Mouse (Mus musculus) adrenal gland, adult (tissue): ENCODE results near the gene Herc2.
"Not testable (repeated sequence)": the region's sequence is repeated elsewhere in the genome, so short reads cannot be mapped to it uniquely, and the experiment has no call there.

Source experiments
- DNase-seq, 2 experiments: peaks; one replicate each; pipeline ENCODE4 v3.0.0; 2022 to 2023; ENCODE audit warnings: low spot score in 1 of 2; ENCODE audit not compliant: inconsistent age in 2 of 2

The Herc2 gene

GRCm38 (mm10) chr7:56049831-56050321 is at the start of gene Herc2:
TSS of gene Herc2 (plus strand) at chr7:56050196.
- peak; percentile 99 to 100 for DNase-seq

GRCm38 (mm10) chr7:56010318-56011017 is 39.5 kb upstream of the Herc2 start:
- DNase-seq, result peak in 1 of 2 experiments; percentile 45

DNA sequence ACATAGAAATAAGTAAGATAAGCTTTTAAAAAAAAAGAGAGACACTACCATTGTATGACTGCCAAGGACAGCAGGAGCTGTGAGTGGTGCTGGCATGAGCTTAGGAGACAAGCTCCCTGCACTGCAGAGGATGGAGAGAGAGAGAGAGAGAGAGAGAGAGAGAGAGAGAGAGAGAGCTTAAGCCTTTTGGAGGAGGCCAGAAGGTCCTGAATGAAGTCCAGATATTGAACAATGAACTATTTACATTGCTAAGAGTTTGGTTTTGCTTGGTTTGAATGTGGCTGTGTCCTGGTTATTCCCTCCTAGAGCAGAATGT is 39.0 kb upstream of the Herc2 start:
- no peak for DNase-seq

GRCm38 (mm10) chr7:56013261-56014001 is 36.6 kb upstream of the Herc2 start:
- DNase-seq, result no peak

- DNase-seq, result not testable (repeated sequence)
These were observed 35.8 kb upstream of the Herc2 start for GRCm38 (mm10) chr7:56014002-56014702.

GRCm38 (mm10) chr7:56015172-56015571 is 34.8 kb upstream of the Herc2 start:
- no peak for DNase-seq

DNA sequence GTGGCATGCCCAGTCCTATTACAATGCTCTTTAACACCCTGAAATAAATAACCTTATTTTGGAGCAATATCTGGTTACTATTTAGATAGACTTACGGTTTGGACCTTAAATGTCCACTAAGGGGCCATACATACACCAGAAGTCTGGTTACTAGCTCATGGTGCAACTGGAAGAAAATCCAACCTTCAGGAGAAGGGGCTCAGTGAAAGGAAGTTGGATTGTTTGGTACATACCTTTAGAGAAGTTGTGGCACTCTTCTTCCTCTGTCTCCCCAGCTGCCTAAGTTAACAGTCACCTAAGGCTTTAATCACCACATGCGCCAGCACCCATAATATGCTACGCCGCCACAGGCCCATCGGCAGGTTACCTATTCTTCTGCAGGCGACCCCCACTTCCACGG is 34.2 kb upstream of the Herc2 start:
- no peak for DNase-seq

- DNase-seq, result no peak
These were observed 32.2 kb upstream of the Herc2 start for GRCm38 (mm10) chr7:56017761-56018160.

GRCm38 (mm10) chr7:56018446-56018971 is 31.5 kb upstream of the Herc2 start:
- DNase-seq, result no peak

DNA sequence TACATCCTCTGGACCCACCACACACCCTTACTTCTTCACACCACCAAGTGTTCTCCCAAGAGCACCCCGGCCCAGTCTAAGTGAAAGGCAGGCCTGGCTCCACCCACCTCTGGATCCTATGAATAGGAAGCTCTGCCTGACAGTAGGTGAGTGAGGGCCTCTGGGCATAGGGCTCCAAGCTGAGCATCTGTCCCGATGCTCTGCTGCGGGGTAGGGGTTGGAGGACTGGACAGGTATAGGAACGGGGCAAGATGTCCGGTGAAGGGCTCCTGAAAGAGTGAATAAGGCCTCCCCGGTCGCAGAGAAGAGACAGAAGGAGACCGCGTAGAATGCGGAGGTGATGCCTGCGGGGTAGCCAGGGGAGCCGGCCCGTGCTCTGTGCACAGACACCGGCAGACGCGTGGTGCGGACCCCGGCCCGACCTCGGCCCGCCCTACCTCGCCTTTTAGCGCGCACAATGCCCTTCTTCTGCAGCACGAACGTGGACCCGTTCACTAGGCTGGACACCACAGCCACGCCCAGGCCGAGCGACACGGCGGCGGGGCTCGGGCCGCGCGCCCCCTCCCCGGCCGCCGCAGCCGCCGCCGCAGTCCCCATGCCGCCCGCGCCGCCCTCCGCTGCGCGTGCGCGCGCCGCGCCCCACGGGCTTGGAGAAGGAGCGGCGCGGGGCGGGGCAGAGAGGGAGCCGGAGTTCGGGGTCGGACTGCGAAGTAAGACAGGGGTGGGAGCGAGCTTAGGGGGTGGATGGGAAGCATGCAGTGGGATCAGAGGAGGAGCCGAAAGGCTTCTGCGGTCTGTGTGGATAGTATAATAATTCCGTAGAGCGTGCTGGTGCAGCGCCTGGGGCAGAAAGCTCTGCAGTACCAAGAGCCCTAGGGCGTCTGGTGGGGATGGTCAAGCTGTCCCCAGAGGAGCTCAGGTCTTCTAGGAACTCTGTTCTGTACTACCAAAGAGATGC is 30.7 kb upstream of the Herc2 start:
- peak; percentile 75 to 89 for DNase-seq

DNA sequence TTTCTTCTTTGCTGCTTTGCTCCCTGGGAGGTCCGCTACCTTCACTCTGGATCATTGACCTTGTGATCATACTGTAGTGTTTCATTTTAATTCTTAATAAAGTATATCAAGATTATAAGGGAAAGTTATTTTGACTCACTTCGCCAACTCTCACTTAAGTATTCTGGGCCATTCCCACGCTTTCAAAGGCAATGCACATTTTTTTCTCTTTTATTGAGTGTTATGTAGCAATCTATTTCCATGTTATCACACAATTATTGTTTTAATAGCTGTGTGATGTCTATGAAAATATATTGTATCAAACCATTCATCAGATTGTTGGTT is 30.1 kb upstream of the Herc2 start, which contains the start of gene Nipa1:
TSS of gene Nipa1 (minus strand) at position 25 of the 324 bp plus-strand sequence.
- DNase-seq, result no peak

GRCm38 (mm10) chr7:56023586-56023985 is 26.4 kb upstream of the Herc2 start:
- no peak for DNase-seq

GRCm38 (mm10) chr7:56042353-56042752 is 7.6 kb upstream of the Herc2 start:
- peak; percentile 68 to 91 for DNase-seq

DNA sequence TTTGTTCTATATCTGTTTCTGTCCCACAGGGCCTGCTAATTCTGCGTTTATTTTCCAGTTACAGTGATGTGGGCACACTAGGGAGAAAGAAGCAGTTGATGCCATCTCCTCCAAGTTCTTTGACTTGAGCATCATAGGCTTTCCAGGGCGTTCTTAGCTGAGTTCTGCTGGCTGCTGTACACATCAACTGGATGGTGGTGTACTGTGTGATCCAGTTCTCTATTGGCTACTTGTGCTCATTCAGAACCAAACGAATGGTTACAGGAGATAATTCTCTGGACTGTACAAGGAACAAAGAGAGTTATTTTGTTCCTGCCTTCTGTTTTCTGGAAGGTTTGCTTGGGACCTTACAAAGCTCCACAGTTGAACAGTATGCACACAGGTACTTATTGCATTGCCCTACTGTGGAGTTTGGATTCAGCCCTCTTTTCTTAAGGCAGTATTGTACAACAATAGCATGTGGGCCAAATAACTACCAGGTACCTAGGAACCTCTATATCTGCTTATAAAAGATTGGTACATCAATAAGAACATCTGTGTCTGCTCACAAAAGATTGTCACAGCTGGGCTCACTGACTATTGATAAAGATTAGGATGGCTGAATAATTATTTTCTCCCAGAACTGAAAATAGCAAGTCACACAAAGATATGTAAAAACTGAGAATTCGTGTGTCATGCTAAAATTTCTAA is 6.3 kb upstream of the Herc2 start:
- no peak for DNase-seq

- no peak for DNase-seq
These were observed 5.7 kb upstream of the Herc2 start for GRCm38 (mm10) chr7:56044267-56044629.

GRCm38 (mm10) chr7:56047178-56047577 is 2.8 kb upstream of the Herc2 start:
- peak in 1 of 2 experiments; percentile 58 for DNase-seq

DNA sequence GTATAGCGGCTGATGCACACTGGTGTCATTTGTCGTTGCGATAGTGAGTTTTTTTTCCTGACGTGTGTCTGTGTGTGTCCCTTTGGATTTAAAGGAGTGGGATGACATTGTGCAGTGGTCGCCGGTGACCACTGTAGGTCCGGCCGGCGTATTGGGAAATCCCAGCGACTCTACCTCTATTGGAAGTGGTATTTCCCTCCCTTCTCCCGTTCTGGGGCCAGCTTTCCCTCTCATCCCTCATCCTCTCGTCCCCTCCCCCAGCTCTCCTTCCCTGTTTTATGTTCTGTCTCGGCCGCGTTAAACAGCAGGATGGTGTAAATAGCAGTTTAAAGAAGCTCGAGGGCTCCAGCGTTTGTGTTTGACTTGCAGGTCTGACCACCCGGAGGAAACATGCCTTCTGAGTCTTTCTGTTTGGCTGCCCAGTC is 503 bp downstream of the Herc2 start:
- peak; percentile 45 to 84 for DNase-seq

- no peak for DNase-seq
These were observed 3.0 kb downstream of the Herc2 start for GRCm38 (mm10) chr7:56052996-56053395.

DNA sequence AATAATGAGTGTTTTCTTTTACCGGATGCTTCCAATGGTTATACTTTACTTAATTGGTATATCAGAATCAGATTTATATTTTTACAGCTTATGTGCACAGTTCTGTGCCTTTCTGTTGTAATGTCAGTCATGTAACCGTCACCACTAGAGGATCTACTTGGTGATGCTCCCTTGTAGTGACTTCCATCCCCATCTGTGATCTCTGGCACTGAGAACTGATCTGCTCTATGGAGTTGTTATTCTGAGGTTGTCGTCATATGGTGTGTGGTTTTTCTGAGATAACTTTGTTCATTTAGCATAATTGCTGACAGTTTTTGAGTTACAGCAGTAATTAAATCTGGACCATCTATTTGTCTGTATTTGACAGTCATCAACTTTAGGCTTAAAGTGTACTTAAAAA is 5.3 kb downstream of the Herc2 start:
- peak in 1 of 2 experiments; percentile 14 for DNase-seq

GRCm38 (mm10) chr7:56064876-56065275 is 14.9 kb downstream of the Herc2 start:
- peak; percentile 78 to 86 for DNase-seq
